Mouse (Mus musculus) megakaryocyte, embryonic 14.5 days (primary cell): Measurements from ENCODE around the gene Egfl6. TPM values are rescaled to one million over a fixed set of nuclear protein-coding genes. Genes with fewer than 3 reads are reported as not detected.

Source experiments
- H3K27me3 ChIP-seq: replicated peaks from 2 replicates; pipeline ENCODE3; 2012; ENCODE audit warnings: inconsistent platforms
- H3K36me3 ChIP-seq: replicated peaks from 2 replicates; pipeline ENCODE3; 2012; ENCODE audit warnings: low read length, inconsistent platforms, mixed read lengths
- H3K4me1 ChIP-seq: 2 replicates; pipeline ENCODE4 v1.6.1; 2012; ENCODE audit warnings: inconsistent platforms
- H3K4me3 ChIP-seq: replicated peaks from 2 replicates; pipeline ENCODE3; 2012; ENCODE audit warnings: moderate library complexity, mild to moderate bottlenecking, inconsistent platforms
- H3K9me3 ChIP-seq: 2 replicates; pipeline ENCODE4 v1.6.1; 2012; ENCODE audit warnings: inconsistent platforms
- FLI1 ChIP-seq: IDR thresholded peaks from 2 replicates; pipeline ENCODE4 v1.6.1; 2012; ENCODE audit warnings: low read length, inconsistent platforms, mixed read lengths
- GATA1 ChIP-seq: IDR thresholded peaks from 3 replicates; pipeline ENCODE4 v1.6.1; 2012; ENCODE audit warnings: mixed read lengths, low read length, inconsistent platforms, borderline replicate concordance
- polyA plus RNA-seq: library from polyadenylated mRNA; stranded (reverse); fragments of >175 nt; gene quantifications from 2 replicates; pipeline ENCODE4 v1.2.3, GENCODE M21; 2012; ENCODE audit warnings: low replicate concordance; ENCODE audit not compliant: insufficient read depth

The Egfl6 gene
- not detected in 2 replicates for polyA plus RNA-seq

DNA sequence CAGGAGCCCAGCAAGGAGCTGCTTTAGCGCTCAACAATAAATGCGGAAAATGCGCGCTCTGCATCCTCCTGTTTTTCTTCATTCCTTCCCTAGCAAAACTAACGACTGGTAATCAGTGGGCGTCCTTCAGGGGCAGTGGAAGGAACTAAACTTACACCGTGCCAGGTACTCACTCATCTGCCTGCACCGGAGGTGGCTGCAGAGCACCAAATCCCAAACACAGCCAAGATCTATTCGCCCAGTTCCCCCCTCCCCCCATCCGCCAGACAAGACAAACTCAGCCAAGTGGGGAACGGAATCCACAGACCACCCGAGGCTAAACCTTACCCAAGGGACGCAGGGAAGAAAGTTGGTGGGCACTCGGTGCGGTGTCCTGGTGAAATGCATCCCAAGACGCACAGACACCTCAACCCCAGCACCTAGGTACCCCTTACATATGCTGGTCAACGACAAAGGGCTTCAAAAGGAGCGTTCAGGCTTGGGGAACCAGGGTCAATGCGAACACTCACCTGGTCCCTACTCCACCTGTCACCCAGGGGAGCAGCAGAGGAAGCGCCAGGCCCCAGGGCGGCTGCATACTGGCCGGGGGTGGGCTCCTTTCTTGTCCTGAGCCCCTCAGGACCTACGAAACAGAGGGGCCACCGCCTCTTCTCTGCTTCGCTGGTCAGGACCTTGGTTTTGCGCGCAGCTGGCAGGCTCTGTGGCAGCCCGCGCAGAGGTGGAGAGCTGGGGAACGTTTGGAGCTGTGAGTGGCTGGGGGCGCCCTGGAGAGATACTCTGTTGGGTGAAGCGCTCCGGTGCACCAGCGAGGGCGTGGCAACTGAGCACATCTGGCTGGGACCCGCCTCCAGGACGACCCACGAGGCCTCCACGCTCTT lies at the start of gene Egfl6:
Gene Egfl6 (minus strand): TSS at position 774 of the 878 bp plus-strand sequence.
- Histone ChIP-seq H3K36me3 (no peaks in the 10 kb centered on the region), H3K9me3 (no peaks in the 10 kb centered on the region), H3K4me1 (peaks cover 6% of the 10 kb centered on the region), H3K4me3 (peak within 1 kb of the TSS; percentile 59), H3K27me3 (peaks cover 42% of the 10 kb centered on the region)
- TF ChIP-seq FLI1 (no peak), GATA1 (no peak)

DNA sequence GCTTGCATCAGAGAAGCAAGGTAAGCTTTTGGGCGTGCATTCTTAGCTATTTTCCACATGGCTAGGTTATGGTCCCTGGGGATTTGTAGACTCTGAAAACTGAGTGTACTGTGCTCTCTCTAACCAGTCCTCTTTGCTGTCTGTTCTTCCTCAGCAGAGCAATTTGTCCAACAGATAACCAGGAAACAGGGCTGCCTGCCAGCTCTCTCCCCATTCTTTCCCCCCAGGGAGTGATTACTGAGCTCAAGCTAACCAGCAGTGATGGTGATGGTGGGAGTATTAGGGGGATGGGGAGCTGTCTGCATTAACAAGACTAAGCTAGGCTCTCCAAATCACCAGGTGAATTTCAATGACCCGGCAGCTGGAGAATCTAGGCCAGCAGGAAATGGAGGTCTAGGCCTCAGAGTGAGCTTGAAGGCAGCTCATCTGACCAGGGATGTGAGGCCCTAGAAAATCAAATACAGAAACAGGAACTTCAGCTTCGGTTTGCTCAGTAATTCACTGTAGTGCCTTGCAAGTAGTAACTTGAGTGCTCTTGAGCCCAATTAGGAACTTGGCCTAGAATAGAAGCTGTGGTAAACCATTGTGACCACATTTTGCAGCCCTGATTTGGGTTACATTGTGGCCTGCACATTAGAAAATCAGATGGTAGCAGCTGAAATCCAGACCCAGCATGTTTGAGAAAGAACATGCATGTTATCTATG lies 41.5 kb upstream of the Egfl6 start:
- Histone ChIP-seq H3K9me3 (peaks cover 15% of the 10 kb centered on the region), H3K4me3 (no peak overlapping the region), H3K4me1 (peaks cover 4% of the 10 kb centered on the region; the same call in 1 of the 2 replicates), H3K27me3 (peaks cover 21% of the 10 kb centered on the region), H3K36me3 (no peaks in the 10 kb centered on the region)
- TF ChIP-seq GATA1 (no peak), FLI1 (no peak)

DNA sequence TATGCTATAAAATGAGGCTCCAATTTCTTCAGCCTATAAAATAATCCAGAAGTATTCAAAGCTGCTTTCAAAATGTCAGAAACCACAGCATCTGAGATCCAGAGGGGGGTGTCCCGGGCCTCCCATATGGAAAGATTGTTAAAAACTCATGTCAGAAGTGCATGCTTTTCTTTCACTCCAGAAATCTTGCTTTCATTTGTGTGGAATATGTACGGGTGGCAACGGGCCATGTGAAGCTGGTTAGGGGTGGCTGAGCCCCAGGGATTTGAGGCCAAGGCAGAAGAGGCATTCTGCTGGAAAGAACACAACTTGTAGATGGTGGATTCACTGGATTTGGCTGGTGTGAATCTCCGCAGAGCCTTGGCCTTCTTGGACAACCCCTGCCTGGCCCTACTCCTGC lies 40.7 kb upstream of the Egfl6 start:
- Histone ChIP-seq H3K27me3 (peaks cover 24% of the 10 kb centered on the region), H3K4me3 (no peak overlapping the region), H3K36me3 (no peaks in the 10 kb centered on the region), H3K9me3 (peaks cover 15% of the 10 kb centered on the region), H3K4me1 (peaks cover 4% of the 10 kb centered on the region; the same call in 1 of the 2 replicates)
- no peak for TF ChIP-seq FLI1
- no peak for TF ChIP-seq GATA1

DNA sequence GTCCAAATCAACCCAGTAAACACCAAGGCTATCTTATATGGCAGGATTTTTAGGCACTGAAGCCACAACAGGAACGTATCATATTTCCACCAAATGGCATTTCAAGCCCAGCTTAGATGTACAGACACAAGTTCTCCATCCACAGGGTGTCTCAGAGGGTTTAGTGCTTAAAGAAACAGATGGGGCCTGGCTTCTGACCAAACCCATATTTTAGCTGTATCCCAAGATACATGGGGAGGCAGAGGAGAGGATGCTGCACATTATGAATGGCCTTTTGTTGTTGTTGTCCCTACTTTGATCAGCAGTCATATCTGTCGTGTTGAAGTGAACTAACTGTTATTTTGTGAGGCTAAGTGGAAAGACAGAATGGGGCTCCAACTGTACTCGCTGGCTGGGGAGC lies 37.7 kb upstream of the Egfl6 start:
- H3K27me3 ChIP-seq, result peaks cover 38% of the 10 kb centered on the region
- H3K9me3 ChIP-seq, result peaks cover 3% of the 10 kb centered on the region; the same call in 1 of the 2 replicates
- H3K4me3 ChIP-seq, result no peak overlapping the region
- no peaks in the 10 kb centered on the region for H3K4me1 ChIP-seq
- no peak for TF ChIP-seq GATA1
- TF ChIP-seq FLI1, result no peak
- H3K36me3 ChIP-seq, result no peaks in the 10 kb centered on the region

DNA sequence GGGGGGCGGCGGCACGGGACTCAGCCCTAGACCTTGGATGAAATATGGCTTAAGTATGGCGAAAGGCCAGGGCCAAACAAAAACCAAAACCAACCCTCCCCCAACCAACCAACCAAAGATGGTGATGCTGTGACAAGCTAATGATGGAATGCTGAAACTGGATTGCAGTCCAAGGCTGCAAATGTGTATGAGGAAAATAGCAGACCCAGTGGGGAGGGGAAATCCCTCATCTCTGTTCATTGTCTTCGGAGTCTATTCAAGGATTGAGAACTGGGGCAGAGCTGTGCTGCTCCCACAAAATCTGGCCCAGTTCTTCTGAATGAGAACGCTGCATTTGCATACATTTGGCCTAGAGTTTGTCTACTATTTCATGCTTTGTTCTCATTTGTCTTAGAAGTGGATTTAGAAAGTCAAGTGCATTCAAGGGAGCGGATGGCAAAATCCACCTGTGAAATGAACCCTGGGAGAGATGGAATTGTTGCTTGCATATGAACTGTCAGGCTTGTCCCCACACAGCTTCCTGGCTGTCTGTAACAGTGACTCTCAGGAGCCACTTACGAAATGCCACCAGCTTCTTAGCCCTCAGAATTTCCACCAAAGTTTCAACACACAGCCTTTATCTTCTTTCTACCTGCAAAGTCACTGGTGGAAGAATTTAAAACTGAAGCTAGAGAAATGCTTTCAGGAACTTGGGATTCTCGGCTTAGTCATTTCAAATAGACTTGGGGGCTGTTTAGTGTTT lies 36.2 kb upstream of the Egfl6 start:
- H3K27me3 ChIP-seq, result peaks cover 33% of the 10 kb centered on the region
- H3K4me3 ChIP-seq, result no peak overlapping the region
- peaks cover 3% of the 10 kb centered on the region; the same call in 1 of the 2 replicates for H3K9me3 ChIP-seq
- no peaks in the 10 kb centered on the region for H3K36me3 ChIP-seq
- TF ChIP-seq FLI1 (no peak), GATA1 (no peak)
- H3K4me1 ChIP-seq, result no peaks in the 10 kb centered on the region

DNA sequence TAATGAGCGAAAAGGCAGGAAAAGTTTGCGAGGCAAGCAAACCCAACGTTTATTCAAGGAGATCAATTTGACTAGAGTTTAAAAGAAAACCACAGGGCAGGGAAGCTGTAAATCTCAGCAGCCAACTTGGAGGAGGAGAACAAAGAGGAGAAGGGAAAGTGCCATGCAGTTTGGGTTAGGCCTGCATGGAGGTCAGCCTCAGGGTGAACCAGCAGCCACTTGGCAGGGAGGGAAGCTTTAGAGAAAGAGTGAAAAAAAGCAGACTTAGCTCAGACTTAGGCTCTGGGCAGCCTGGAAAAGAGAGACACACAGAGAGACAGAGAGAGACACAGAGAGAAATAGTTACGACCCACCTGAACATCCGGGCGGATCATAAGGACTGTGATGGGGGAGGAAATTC lies 35.4 kb upstream of the Egfl6 start:
- Histone ChIP-seq H3K27me3 (peaks cover 31% of the 10 kb centered on the region), H3K9me3 (peaks cover 3% of the 10 kb centered on the region; the same call in 1 of the 2 replicates), H3K36me3 (no peaks in the 10 kb centered on the region), H3K4me3 (no peak overlapping the region), H3K4me1 (no peaks in the 10 kb centered on the region)
- TF ChIP-seq GATA1 (no peak), FLI1 (no peak)

DNA sequence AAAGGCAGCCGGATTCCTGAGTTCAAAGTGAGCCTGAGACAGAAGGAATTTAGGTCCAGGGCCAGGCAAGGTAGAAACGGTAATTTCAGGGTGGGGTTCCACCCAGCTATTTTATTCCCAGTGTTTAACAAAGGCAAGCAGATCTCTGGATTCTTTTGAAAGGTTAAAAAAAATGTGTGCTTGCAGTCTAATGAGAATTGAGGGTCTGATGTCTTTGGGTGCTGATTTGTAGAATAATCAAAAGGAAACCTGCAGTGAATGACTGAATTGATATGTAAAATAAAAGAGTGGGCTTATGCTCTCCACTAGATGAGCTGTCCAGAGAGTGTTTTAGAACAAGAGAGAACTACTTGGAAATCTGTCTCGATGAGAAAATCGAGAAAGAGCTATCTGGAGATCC lies 33.6 kb upstream of the Egfl6 start:
- no peaks in the 10 kb centered on the region for H3K4me1 ChIP-seq
- TF ChIP-seq GATA1, result no peak
- no peak for TF ChIP-seq FLI1

DNA sequence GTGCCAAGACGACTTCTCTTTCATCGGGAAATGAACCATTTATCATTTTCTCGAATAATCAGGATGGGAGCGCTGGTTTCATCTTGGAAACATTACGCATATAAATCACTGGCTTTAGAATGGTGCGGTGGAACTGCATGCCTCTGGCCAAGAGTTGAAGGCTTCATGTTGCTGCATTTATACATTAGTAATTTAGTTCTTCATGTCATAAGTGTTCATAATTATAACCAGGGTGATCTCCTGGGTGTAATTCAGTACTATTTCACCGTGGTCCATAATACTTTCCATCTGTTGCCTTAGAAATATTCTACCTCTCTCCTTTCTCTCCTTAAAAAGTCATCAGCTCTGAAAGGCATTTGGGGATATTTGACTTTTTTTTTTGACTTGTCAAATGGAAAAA lies 29.7 kb upstream of the Egfl6 start:
- TF ChIP-seq GATA1 (no peak), FLI1 (no peak)
- Histone ChIP-seq H3K36me3 (no peaks in the 10 kb centered on the region), H3K4me1 (no peaks in the 10 kb centered on the region), H3K4me3 (no peak overlapping the region), H3K9me3 (peaks cover 3% of the 10 kb centered on the region; the same call in 1 of the 2 replicates), H3K27me3 (peaks cover 24% of the 10 kb centered on the region)

More for the DNA sequence above, 33.6 kb upstream of the Egfl6 start:
- no peak overlapping the region for H3K4me3 ChIP-seq
- H3K27me3 ChIP-seq, result peaks cover 35% of the 10 kb centered on the region
- no peaks in the 10 kb centered on the region for H3K36me3 ChIP-seq
- H3K9me3 ChIP-seq, result peaks cover 3% of the 10 kb centered on the region; the same call in 1 of the 2 replicates

DNA sequence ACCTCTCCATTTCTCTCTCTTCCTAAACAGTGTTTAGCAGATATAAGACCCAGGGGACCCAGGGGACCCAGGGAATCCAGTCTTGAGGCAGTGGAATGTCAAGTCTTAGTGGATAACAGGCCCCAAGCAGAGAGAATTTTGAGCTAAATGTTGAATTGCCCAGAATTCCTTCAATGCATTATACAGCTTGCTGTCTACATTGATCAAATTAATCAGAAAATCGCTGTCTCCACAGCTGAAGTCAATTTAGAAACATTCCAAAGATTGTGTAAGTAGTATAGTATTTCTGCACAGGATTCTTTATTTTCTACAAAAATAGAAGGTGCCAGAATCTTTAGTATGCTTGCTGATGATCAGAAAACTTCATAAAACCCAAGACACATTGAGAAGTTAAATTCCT lies 9.4 kb downstream of the Egfl6 start:
- Histone ChIP-seq H3K27me3 (peaks cover 14% of the 10 kb centered on the region), H3K4me3 (no peak overlapping the region), H3K36me3 (no peaks in the 10 kb centered on the region), H3K9me3 (no peaks in the 10 kb centered on the region), H3K4me1 (no peaks in the 10 kb centered on the region)
- TF ChIP-seq FLI1 (no peak), GATA1 (no peak)
